Mouse (Mus musculus): ENCODE measurements around the gene Olfml1.
A peak's percentile ranks its signal among the peaks of the same experiment; 100 is the strongest.

Olfml1 gene

GRCm38 (mm10) chr7:107594857-107595402 lies 27.7 kb downstream of the Olfml1 start, which contains the start of gene Ppfibp2:
Ppfibp2 (plus strand) TSS chr7:107595207.
- no peak for DNase-seq (ENCODE audit: low spot score)

GRCm38 (mm10) chr7:107595426-107595825 lies 28.2 kb downstream of the Olfml1 start:
- no peak for DNase-seq (ENCODE audit: low spot score)

GRCm38 (mm10) chr7:107596753-107597152 lies 29.5 kb downstream of the Olfml1 start:
- DNase-seq (ENCODE audit: low spot score) = no peak

- no peak for DNase-seq (ENCODE audit: low spot score)
Measured at GRCm38 (mm10) chr7:107597956-107598355, 30.7 kb downstream of the Olfml1 start.

GRCm38 (mm10) chr7:107600651-107601050 lies 33.4 kb downstream of the Olfml1 start:
- DNase-seq (ENCODE audit: low spot score) = no peak

GRCm38 (mm10) chr7:107602505-107602904 lies 35.3 kb downstream of the Olfml1 start:
- no peak for DNase-seq (ENCODE audit: low spot score)

- DNase-seq (ENCODE audit: low spot score) = no peak
Measured at GRCm38 (mm10) chr7:107602913-107603312, 35.7 kb downstream of the Olfml1 start.

GRCm38 (mm10) chr7:107607766-107608165 lies 40.5 kb downstream of the Olfml1 start:
- DNase-seq (ENCODE audit: low spot score) = no peak

GRCm38 (mm10) chr7:107609622-107610255 lies 42.5 kb downstream of the Olfml1 start:
- DNase-seq (ENCODE audit: low spot score) = no peak

GRCm38 (mm10) chr7:107610880-107611279 lies 43.6 kb downstream of the Olfml1 start:
- no peak for DNase-seq (ENCODE audit: low spot score)

- peak; percentile 26 for DNase-seq (ENCODE audit: low spot score)
Measured at GRCm38 (mm10) chr7:107618028-107618992, 51.1 kb downstream of the Olfml1 start.

- no peak for DNase-seq (ENCODE audit: low spot score)
Measured at GRCm38 (mm10) chr7:107619225-107619624, 52.0 kb downstream of the Olfml1 start.

- DNase-seq (ENCODE audit: low spot score) = no peak
Measured at GRCm38 (mm10) chr7:107620137-107620536, 52.9 kb downstream of the Olfml1 start.

GRCm38 (mm10) chr7:107624432-107624831 lies 57.2 kb downstream of the Olfml1 start:
- DNase-seq (ENCODE audit: low spot score) = peak; percentile 82

GRCm38 (mm10) chr7:107625061-107625460 lies 57.8 kb downstream of the Olfml1 start, which contains the start of gene 5330417H12Rik:
5330417H12Rik (minus strand) TSS chr7:107625161.
- no peak for DNase-seq (ENCODE audit: low spot score)

- no peak for DNase-seq (ENCODE audit: low spot score)
Measured at GRCm38 (mm10) chr7:107625781-107626180, 58.5 kb downstream of the Olfml1 start.

GRCm38 (mm10) chr7:107628383-107628782 lies 61.1 kb downstream of the Olfml1 start:
- no peak for DNase-seq (ENCODE audit: low spot score)

GRCm38 (mm10) chr7:107633201-107633600 lies 66.0 kb downstream of the Olfml1 start:
- DNase-seq (ENCODE audit: low spot score) = no peak

GRCm38 (mm10) chr7:107637398-107637797 lies 70.2 kb downstream of the Olfml1 start:
- DNase-seq (ENCODE audit: low spot score) = no peak

- no peak for DNase-seq (ENCODE audit: low spot score)
Measured at GRCm38 (mm10) chr7:107638026-107638425, 70.8 kb downstream of the Olfml1 start.

All from MN1 (cell line).